ENCODE assay signal across 8 mouse cellular contexts in the genomic region with DNA sequence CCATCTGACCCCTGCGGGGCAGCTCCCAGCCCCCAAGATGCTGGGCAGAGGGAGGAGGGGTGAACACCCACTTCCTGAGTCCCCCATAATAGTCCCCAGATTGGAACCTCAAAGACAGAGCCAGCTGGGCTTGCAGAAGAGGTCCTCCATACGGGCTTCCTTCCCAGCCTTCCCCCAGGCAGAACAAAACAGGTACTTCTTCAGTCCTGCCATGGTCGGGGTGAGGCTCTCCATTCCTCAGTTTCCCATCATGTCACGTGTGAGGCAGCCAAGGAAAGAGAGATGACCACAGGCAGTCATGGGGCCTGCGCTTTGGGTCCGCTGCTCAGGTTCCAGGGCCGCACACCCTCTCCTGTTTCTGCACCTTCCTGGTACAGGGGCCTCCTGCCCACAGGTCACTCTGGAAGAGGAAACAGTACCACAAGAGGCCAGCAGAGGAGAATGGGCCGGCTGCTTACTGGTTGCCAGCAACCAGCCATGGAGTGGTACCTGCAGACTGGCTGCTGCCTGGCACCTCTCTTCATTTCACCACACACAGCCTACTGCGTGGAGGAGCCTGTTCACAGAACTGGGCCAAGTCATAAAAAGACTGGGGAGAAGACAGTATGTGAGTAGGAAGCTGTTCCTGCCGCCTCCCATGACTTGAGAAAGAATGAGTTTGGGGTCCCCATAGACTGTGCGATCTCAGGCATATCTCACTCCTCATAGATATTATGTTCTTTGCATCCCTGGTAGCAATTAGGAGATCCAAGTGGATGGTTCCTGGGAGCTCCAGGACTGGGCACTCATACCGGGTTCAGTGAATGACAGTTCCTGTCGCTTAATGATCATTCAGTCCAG. TPM values are rescaled to one million over a fixed set of nuclear protein-coding genes. Genes with fewer than 3 reads are reported as not detected.
DNase-seq lines count a peak whose midpoint lies in the region; ATAC-seq and TF ChIP-seq lines count a peak whose summit lies in the region.

No protein-coding gene starts in this region.

- H3K4me3 ChIP-seq in hindbrain, embryonic 10.5 days = no peak overlapping the region
- H3K4me3 ChIP-seq in hindbrain, embryonic 16.5 days (ENCODE audit: low read length) = no peak overlapping the region
- H3K4me3 ChIP-seq in E14TG2a.4 (replicated peaks; ENCODE audit: low read length) = peak overlapping the region; percentile 20; the same call in 1 of the 2 replicates
- no peak overlapping the region for H3K4me3 ChIP-seq in forebrain, embryonic 12.5 days (replicated peaks)
- H3K4me3 ChIP-seq in liver, embryonic 12.5 days = no peak overlapping the region
- no peak overlapping the region for H3K4me3 ChIP-seq in heart, embryonic 12.5 days

- DNase-seq in hindbrain, embryonic 10.5 days (ENCODE audit: low spot score) = peak; percentile 38
- DNase-seq in cerebellum, adult 9-11 months = no peak
- no peak for DNase-seq in adrenal gland, postnatal 10 days

- H3K4me1 ChIP-seq in hindbrain, embryonic 10.5 days (replicated peaks) = peaks cover 50% of the 10 kb centered on the region
- no peaks in the 10 kb centered on the region for H3K4me1 ChIP-seq in hindbrain, embryonic 16.5 days (ENCODE audit: control insufficient read depth, insufficient read depth, low read depth, low read length)
- H3K4me1 ChIP-seq in E14TG2a.4 (replicated peaks; ENCODE audit: low read depth, low read length) = peaks cover 21% of the 10 kb centered on the region
- H3K4me1 ChIP-seq in forebrain, embryonic 12.5 days = peaks cover 13% of the 10 kb centered on the region
- H3K4me1 ChIP-seq in liver, embryonic 12.5 days = peaks cover 17% of the 10 kb centered on the region
- no peaks in the 10 kb centered on the region for H3K4me1 ChIP-seq in heart, embryonic 12.5 days (replicated peaks)

- TF ChIP-seq CTCF in E14TG2a.4 (conservative IDR thresholded peaks at IDR 0.05; ENCODE audit: low read length) = no peak

- H3K36me3 ChIP-seq in hindbrain, embryonic 10.5 days = no peaks in the 10 kb centered on the region
- H3K36me3 ChIP-seq in hindbrain, embryonic 16.5 days (ENCODE audit: control insufficient read depth, insufficient read depth, low read length) = no peaks in the 10 kb centered on the region
- H3K36me3 ChIP-seq in E14TG2a.4 (ENCODE audit: insufficient read depth, low read length) = no peaks in the 10 kb centered on the region
- no peaks in the 10 kb centered on the region for H3K36me3 ChIP-seq in forebrain, embryonic 12.5 days (replicated peaks)
- no peaks in the 10 kb centered on the region for H3K36me3 ChIP-seq in liver, embryonic 12.5 days
- no peaks in the 10 kb centered on the region for H3K36me3 ChIP-seq in heart, embryonic 12.5 days

- no peak; the same call in 1 of the 2 replicates for ATAC-seq in hindbrain, embryonic 16.5 days
- peak; percentile 57 for ATAC-seq in forebrain, embryonic 12.5 days (ENCODE audit: low FRiP score)
- ATAC-seq in liver, embryonic 12.5 days = peak; percentile 17; the same call in 1 of the 2 replicates
- no peak for ATAC-seq in heart, embryonic 12.5 days (ENCODE audit: insufficient number of reproducible peaks, low FRiP score)

- 0 out of 2 replicates have a peak, but pooled peaks cover 2% of the 10 kb centered on the region for H3K27me3 ChIP-seq in hindbrain, embryonic 10.5 days (ENCODE audit: insufficient read depth, poor library complexity, severe bottlenecking)
- no peaks in the 10 kb centered on the region for H3K27me3 ChIP-seq in hindbrain, embryonic 16.5 days (replicated peaks; ENCODE audit: control insufficient read depth, insufficient read depth, low read length)
- H3K27me3 ChIP-seq in E14TG2a.4 (ENCODE audit: insufficient read depth, low read length) = no peaks in the 10 kb centered on the region; the same call in 1 of the 2 replicates
- H3K27me3 ChIP-seq in forebrain, embryonic 12.5 days = no peaks in the 10 kb centered on the region
- H3K27me3 ChIP-seq in liver, embryonic 12.5 days (replicated peaks) = no peaks in the 10 kb centered on the region; the same call in 1 of the 2 replicates
- peaks cover 11% of the 10 kb centered on the region for H3K27me3 ChIP-seq in heart, embryonic 12.5 days (replicated peaks)

- no peaks in the 10 kb centered on the region for H3K9me3 ChIP-seq in hindbrain, embryonic 10.5 days
- H3K9me3 ChIP-seq in hindbrain, embryonic 16.5 days (ENCODE audit: control insufficient read depth, low read length) = no peaks in the 10 kb centered on the region
- no peaks in the 10 kb centered on the region for H3K9me3 ChIP-seq in E14TG2a.4 (ENCODE audit: low read length)
- H3K9me3 ChIP-seq in forebrain, embryonic 12.5 days = no peaks in the 10 kb centered on the region
- no peaks in the 10 kb centered on the region for H3K9me3 ChIP-seq in liver, embryonic 12.5 days (replicated peaks)
- no peaks in the 10 kb centered on the region for H3K9me3 ChIP-seq in heart, embryonic 12.5 days (replicated peaks)

- no peak overlapping the region for H3K4me2 ChIP-seq in hindbrain, embryonic 16.5 days (ENCODE audit: low read length)
- no peak overlapping the region for H3K4me2 ChIP-seq in forebrain, embryonic 12.5 days
- H3K4me2 ChIP-seq in liver, embryonic 12.5 days = no peak overlapping the region
- no peak overlapping the region for H3K4me2 ChIP-seq in heart, embryonic 12.5 days

- 63% methylated on average over 13 of the region's 13 CpGs for WGBS in hindbrain, embryonic 10.5 days
- 57% methylated on average over 13 of the region's 13 CpGs for WGBS in hindbrain, embryonic 16.5 days
- 58% methylated on average over 13 of the region's 13 CpGs for WGBS in forebrain, embryonic 12.5 days
- WGBS in liver, embryonic 12.5 days (ENCODE audit: insufficient replicate concordance) = 45% methylated on average over 13 of the region's 13 CpGs
- WGBS in heart, embryonic 12.5 days = 60% methylated on average over 13 of the region's 13 CpGs

- H3K9ac ChIP-seq in hindbrain, embryonic 16.5 days (ENCODE audit: low read depth, low read length) = no peak overlapping the region
- H3K9ac ChIP-seq in forebrain, embryonic 12.5 days = no peak overlapping the region
- H3K9ac ChIP-seq in liver, embryonic 12.5 days = no peak overlapping the region
- no peak overlapping the region for H3K9ac ChIP-seq in heart, embryonic 12.5 days

- peak overlapping the region; percentile 40; the same call in 1 of the 2 replicates for H3K27ac ChIP-seq in hindbrain, embryonic 10.5 days
- H3K27ac ChIP-seq in hindbrain, embryonic 16.5 days (ENCODE audit: low read depth, low read length) = no peak overlapping the region
- H3K27ac ChIP-seq in forebrain, embryonic 12.5 days = no peak overlapping the region
- H3K27ac ChIP-seq in liver, embryonic 12.5 days = no peak overlapping the region
- no peak overlapping the region for H3K27ac ChIP-seq in heart, embryonic 12.5 days (ENCODE audit: poor library complexity, severe bottlenecking)

RNA-seq across cellular contexts. Expression of a gene that starts 45.4 kb away (rescaled TPM):
- polyA plus RNA-seq in hindbrain, embryonic 10.5 days (2016; fragmentation: Nextera tagmentation; extraction: Ambion mirVana) = 13.5 and 14.6 TPM in 2 replicates
- polyA plus RNA-seq in hindbrain, embryonic 16.5 days (2015; fragmentation: Nextera tagmentation; extraction: Ambion mirVana) = 9.2 and 9.7 TPM in 2 replicates
- polyA plus RNA-seq in forebrain, embryonic 12.5 days (2016; fragmentation: Nextera tagmentation; extraction: Ambion mirVana) = 15.1 and 16.4 TPM in 2 replicates
- polyA plus RNA-seq in liver, embryonic 12.5 days (2016; fragmentation: Nextera tagmentation; extraction: Ambion mirVana) = 20.1 and 22.2 TPM in 2 replicates
- total RNA-seq in adrenal gland, postnatal 10 days (2021) = 10 to 100 TPM; 22.9 to 31.1 TPM
- 15.1 and 16.9 TPM in 2 replicates for polyA plus RNA-seq in heart, embryonic 12.5 days (2016; fragmentation: Nextera tagmentation; extraction: Ambion mirVana)

Comparison
In these comparisons a context has a peak if more than half of its experiments do, and no peak if none do; other contexts are left out.
1. ATAC-seq: peak in forebrain, embryonic 12.5 days (single experiment) and liver, embryonic 12.5 days (single experiment); none in hindbrain, embryonic 16.5 days (single experiment) and heart, embryonic 12.5 days (single experiment).